Mouse (Mus musculus) B cell, adult 2 months (primary cell): ENCODE results near the gene Pfn1.

ENCODE experiments used
- DNase-seq, 2 experiments: peaks; one replicate each; pipeline ENCODE4 v3.0.0; 2022

Pfn1 gene

DNA sequence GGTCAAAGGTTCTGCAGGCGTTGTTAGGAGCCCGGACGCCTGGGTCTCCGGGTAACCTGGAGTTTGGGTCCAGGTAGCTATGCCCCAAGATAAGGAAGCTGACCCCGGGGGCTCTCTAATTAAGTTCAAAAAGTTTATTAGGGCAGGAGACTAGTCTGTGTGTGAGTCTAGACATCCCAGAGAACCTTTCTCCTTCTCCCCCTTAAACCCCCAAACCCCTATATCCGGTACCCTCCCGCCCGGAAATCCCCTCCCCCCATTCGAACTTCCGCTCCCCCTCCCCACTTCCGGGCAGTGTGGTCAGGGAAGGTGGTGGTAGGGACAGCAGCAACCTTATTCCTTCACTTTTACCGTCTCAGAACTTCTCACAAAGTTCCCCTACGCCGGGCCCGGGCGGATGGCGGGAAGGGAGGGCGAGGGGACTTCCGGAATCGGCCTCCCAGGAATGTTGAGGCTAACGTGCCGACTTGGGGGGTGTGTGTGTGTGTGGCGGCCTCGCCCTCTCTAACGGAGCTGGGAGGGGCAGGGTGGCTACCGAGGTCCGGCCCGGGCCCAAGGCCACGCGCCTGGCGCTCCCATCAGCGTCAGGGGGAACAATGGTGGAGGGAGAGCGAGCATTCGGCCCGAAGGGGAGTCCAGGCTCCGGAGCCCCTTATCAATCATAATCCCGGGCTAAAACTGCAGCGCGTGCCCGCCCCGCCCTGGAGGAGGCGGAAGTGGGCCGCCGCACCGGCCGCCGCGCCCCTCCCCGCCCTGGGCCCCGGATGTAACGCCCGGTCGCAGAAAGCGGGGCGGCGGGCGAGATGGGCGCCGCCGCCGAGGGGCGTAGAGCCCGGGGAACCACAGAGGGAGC is 873 bp downstream of the Pfn1 start:
- DNase-seq: peak; percentile 72 to 75

- peak in 1 of 2 experiments; percentile 61 for DNase-seq
Observed at GRCm38 (mm10) chr11:70652884-70653344, 1.5 kb downstream of the Pfn1 start.

GRCm38 (mm10) chr11:70652029-70652883 is 2.2 kb downstream of the Pfn1 start:
- peak; percentile 31 to 34 for DNase-seq

- DNase-seq: no peak
Observed at GRCm38 (mm10) chr11:70651391-70651790, 3.1 kb downstream of the Pfn1 start.

GRCm38 (mm10) chr11:70650322-70651175 is 3.9 kb downstream of the Pfn1 start:
- peak; percentile 69 to 71 for DNase-seq

DNA sequence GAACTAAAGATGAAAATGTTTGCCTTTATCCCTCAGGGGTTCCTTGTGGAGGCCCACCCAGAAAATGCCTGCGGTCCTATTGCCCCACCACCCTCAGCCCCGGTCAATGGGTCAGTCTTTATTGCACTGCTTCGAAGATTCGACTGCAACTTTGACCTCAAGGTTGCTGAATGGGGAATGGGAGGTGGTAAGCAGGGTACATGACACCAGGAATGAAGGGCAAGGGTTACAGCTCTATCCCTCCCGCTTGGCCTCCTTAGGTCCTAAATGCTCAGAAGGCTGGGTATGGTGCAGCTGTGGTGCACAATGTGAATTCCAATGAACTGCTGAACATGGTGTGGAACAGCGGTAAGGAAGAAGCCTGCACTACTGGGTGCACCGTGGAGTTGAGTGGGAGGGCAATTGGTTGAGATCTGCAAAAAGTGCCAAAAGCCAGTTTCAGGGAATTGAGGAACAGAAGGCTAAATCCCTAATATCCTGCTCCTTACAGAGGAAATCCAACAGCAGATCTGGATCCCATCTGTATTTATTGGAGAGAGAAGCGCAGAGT is 5.2 kb downstream of the Pfn1 start:
- DNase-seq: no peak

- DNase-seq: no peak
Observed at GRCm38 (mm10) chr11:70648512-70648911, 5.9 kb downstream of the Pfn1 start.

DNA sequence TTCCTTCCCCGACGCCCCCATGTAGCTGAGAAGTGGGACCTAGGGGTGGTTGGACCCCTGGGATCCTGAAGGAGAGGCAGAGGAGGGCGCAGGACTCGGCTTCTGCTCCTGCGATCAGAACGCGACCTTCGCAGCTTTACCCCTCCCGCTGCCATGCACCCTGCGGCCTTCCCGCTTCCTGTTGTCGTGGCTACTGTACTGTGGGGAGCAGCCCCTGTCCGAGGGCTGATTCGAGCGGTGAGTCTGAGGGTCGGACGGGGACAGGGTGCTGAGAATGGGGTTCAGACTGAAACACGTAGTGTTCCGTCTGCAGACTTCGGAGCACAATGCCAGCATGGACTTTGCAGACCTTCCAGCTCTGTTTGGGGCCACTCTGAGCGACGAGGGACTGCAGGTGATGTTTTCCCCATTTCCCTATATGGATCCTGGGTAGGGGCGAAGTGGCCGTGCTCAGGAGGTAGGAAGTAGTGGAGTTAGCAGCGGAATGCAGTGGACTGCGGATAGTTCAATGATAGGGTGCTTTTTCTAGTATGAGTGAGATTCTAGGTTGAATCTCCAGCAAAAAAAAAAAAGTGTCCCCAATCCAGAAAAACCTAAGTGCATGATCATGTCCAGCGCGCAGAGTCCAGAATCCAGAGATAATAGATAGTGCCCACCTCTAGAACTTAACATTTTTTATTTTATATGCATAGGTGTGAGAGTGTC is 6.6 kb downstream of the Pfn1 start:
- peak; percentile 35 to 43 for DNase-seq

DNA sequence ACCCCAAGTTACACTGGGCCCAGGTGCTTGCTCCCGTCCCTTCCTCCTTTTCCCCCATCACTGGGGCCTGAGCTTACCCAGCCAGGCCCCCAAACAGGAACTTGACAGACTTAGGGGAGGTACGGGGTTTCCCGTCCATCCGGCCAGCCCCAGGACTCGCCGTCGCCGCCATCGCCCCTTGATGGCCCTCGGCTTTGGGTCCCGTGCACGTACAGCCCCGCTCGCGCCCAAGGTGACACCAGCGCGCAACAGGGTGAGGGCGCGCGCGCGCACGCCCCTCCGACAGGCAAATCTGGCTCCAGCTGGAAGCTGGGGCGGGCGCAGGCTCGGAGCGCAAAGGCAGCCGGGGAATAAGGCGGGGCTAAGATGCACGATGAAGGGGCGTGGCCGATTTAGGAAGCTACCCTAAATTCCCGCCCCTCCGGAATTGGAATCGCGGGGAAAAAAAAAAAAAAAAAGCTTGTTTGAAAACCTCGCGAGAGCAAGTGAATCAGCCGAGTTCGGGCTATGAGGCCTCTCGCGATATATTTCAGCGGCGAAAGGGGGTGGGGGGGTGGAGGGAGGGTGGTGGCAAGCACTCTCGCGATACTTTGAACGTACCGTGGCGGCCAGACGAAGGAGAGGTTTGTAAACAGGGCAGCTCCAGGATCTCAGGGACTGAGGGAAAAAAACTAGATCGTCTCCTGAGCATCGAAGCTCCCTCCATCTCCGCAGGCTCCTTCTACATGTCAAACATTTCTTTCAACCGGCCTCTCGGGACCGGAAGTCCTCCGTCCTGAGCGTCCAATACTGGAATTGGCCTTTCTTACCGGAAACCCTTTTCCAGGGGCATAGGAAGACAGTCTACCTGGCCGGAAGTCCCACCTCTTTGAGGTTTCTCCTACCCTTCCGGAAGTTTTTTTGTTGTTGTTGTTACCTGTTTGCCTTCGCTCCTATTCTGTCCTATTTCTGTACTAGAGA is 7.5 kb downstream of the Pfn1 start, which contains the start of the genes Rnf167 and Slc25a11:
Gene Rnf167, plus strand, starts transcription at position 545 of the 960 bp plus-strand sequence.
Gene Slc25a11, minus strand, starts transcription at position 789 of the 960 bp plus-strand sequence.
- peak; percentile 93 to 94 for DNase-seq

DNA sequence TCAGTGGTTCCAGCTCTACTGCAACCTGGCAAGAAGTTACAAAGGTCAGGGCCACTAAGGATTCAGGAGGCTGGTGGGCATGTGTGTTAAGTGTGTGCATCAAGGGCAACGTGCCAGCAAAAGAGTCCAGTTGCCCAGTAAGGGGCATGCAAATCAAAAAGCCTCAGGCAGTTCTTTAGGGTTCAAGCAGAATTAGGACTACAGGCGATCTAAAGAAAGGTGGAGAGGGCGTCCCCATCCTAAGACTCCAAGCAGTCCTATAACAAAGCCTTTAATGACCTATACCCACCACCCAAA is 8.2 kb downstream of the Pfn1 start:
- DNase-seq: no peak

DNA sequence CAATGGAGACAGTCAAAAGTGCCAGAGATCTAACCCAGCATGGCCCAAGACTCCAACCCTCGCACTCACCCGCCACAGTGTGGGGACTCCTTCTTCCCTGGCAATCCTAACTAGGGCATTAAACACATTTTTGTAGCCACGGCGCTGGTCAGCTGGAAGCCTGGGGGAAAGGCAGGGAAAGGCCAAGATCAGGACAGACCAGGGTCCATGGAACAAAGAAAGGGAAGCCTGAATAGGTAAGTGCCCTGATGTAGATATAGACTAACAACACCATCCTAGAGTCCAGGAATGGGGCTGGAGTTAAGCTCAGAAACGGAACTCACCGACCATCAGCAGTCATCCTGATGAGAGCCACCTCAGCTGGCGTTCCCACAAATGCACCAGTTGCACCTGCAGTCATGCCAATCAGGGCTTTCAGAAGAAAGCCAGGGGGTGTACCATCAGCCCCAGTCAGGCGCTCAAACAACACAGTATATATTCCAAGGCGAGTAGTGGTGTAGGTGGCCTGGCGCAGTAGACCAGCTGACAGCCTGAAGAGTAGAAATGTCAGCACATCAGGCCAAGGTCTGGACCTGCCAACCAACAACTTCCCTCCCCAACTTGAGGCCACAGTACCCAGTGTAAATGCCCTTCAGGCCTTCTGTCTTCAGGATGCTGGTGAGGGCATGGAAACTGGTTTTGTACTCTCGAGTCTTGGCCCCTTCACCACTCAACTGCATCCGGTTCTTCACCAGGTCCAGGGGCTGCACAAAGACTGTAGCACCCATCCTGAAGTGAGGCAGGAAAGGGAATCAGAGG is 8.8 kb downstream of the Pfn1 start:
- DNase-seq: no peak

GRCm38 (mm10) chr11:70644564-70645103 is 9.8 kb downstream of the Pfn1 start:
- DNase-seq: no peak

GRCm38 (mm10) chr11:70643051-70643450 is 11.4 kb downstream of the Pfn1 start:
- no peak for DNase-seq

DNA sequence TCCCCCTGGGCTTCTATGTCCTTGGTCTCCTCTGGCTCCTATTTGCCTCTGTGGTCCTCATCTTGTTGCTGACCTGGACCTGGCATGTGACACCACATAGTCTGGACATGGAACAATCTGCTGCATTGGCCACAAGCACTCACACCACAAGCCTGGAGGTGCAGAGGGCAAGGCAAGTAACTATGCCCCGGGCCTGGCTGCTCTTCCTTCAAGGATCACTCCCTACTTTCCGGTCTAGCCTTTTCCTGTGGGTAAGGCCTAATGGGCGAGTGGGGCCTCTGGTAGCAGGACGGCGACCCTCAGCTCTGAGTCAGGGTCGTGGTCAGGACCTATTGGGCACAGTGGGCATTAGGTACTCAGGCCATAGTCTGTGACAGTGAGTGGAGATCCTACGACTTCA is 13.2 kb downstream of the Pfn1 start:
- DNase-seq: no peak

DNA sequence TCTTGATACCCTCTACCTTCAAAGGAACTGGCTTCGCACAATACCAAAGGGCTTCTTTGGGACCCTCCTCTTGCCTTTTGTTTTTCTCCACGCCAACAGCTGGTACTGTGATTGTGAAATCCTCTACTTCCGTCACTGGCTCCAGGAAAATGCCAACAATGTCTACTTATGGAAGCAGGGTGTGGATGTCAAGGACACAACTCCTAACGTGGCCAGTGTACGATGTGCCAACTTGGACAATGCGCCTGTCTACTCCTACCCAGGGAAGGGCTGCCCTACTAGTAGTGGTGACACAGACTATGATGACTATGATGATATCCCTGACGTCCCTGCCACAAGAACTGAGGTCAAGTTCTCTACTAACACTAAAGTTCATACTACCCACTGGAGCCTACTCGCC is 14.5 kb downstream of the Pfn1 start:
- DNase-seq: no peak

DNA sequence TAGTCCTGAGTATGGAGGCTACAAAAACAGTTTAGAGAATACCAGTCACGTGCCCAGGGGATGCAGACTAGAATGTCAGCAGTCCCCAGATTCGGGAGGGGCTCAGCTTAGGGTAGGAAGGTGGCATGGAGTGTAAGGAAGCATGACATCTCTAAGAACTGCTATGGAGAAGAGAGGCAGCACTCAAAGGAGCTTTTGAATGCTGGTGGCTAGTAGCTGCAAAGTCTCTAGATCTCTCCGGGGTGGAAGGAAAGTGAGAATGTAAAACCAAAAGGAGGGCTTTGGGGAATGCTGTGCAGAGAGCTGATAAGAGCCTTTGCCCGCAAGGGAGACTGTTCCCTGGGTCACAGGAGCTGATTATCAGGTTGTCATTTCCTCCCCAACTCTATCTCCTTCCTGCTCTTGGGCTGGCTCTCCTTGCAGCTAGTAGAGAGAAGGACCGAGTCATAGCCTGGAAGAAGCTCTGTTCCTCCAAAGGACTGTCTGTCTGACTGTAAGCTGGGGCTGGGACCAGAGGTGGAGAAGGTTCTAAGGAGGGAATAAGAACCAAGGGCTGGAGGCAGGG is 15.6 kb downstream of the Pfn1 start, which contains the start of gene Gp1ba:
Gene Gp1ba, plus strand, starts transcription at position 409 of the 565 bp plus-strand sequence.
- DNase-seq: no peak

DNA sequence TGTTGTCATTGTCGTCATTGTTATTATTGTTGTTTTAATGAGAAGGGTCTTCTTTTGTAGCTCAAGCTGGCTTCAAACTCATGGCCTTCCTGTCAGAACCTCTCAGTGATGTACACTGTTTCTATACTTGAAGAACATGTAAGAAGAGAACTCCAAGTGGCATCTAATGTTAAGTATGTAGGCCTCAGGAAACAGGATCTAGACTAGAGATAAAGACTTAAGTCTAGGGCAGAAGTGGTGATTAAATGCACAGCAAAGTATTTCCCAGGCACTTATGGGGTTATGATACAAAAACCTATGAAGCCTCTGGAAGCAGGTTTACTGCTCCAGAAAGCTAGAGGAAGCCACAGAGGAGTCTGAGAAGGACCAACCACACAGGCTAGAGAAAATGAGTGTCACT is 16.2 kb downstream of the Pfn1 start:
- DNase-seq: no peak

DNA sequence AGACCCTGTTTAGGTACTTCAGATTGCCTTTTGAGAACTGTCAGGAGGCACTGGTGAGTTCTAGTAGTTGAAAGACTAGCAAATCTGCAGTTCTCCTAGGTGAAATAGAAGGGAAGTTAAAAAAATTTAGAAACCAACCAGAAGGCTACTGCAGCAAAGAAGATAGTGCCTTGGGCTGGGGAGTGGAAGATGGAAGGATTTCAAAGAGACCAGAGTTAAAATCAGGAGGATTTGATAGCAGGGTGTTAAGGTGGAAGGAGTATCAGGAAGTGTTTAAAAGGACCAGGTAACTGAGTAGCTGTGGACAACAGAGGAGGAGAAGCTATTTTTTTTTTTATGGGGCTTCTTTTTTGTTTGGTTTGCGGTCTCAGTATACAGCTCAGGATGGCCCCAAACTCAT is 16.7 kb downstream of the Pfn1 start:
- no peak for DNase-seq

GRCm38 (mm10) chr11:70635601-70636000 is 18.8 kb downstream of the Pfn1 start:
- DNase-seq: no peak
